Mouse (Mus musculus): Measurements from ENCODE around the gene Gpc5.

GRCm38 (mm10) chr14:115581256-115581633, 489.2 kb downstream of the Gpc5 start:
- no peak for TF ChIP-seq CTCF (IDR thresholded peaks at IDR 0.05; ENCODE audit: low read depth)
- no peak for TF ChIP-seq EP300 (IDR thresholded peaks at IDR 0.05; ENCODE audit: low read depth)
